Mouse (Mus musculus) gastrocnemius, postnatal 4 days (tissue): ENCODE results near the gene Pof1b. TPM values are rescaled to one million over a fixed set of nuclear protein-coding genes. Genes with fewer than 3 reads are reported as not detected.

Experiments used
- DNase-seq, 2 experiments: peaks; one replicate each; pipeline ENCODE4 v3.0.0; 2021 to 2022; ENCODE audit warnings: low spot score in 2 of 2, mixed read lengths in 2 of 2
- long read RNA-seq, 2 experiments: library from polyadenylated mRNA; stranded (forward); transcript quantifications; one replicate each; pipeline ENCODE4 v2.0.0; 2021
- total RNA-seq, 2 experiments: library from RNA; stranded (reverse); gene quantifications; 2 replicates each; pipeline ENCODE4 v1.2.3; 2021

The Pof1b gene
- total RNA-seq: under 1 TPM in 1 of 2 experiments, not detected in 1; 0.05 TPM
- long read RNA-seq, experiment 1, partial matches to known transcripts: 2 of 4 reads
- long read RNA-seq, experiment 1, other reads (novel, unspliced or antisense): 1 of 4 reads
- long read RNA-seq, experiment 2: 0 reads

DNA sequence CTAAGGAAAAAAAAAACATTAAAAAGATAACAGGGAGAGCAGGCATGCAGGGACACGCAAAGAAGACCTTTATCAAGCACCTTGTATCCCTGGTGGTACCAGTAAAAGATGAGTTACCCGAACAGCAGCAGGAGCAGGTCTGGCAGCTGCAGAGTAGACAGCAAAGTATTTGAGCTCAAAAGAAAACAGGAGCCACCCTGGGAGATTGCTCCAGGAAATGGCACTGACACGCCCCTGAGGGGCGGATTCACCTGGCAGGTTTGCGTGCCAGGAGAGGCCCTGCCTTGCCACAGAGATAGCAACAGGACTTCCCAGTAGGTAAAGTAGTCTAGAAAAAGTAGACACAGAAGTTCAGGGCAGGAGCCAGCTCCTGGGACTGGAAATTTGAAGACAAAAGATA is at the start of gene Pof1b:
Gene Pof1b (minus strand): TSS at position 144 of the 400 bp plus-strand sequence.
- DNase-seq: no peak

DNA sequence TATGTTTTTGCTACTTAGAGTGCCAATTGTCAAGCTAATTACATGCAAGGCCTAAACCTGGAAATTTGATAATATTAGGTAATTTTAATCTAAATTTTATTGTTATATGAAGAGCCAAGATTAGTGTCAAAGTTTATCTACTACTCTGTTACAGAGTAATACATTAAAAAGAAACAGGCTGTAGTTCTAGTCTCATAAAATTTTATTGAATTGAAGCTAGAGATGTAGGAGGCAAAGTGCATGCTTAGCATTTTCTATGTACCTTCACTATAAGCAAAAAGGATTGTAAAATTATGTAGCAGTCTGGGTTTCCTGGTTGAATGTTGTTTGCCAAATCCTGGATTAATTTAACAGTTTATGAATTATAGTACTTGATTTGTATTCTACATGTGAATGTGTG is 18.1 kb upstream of the Pof1b start:
- DNase-seq: no peak

DNA sequence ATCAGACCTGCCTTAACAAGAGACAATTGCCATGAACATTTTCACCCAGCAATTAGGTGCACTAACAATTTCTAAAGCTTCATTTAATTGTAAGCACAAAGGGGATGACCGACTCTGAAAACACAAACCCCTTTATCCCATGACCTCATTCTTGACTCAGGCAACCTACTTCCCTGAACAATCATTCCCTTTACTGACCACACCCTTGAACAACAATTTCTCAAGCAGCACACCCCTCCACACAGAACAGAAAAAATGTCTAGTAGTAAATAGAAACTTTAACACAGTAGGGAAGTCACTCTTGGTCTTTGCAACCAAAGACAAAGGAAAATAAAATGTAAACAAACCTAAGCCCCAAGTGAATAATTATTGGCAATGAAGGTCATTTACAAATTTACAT is 4.1 kb downstream of the Pof1b start:
- no peak for DNase-seq

DNA sequence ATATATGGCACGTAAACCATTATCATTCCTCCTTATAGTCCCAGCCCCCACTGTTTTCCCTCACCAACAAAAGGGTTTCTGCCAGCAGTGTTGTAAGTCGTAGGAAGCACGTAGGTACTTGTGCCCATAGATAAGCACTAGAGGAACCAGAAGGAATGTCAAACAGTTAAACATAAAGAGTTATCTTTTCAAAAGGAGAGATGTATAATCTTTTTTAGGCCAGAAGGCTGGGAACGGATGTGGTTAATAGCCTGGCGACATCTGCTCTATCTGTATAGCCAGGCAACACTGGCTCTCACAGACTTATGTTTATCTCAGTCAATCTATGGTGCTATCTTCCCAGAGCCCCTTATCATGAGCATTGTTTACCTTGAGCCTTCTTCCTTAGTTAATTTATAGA is 17.8 kb downstream of the Pof1b start:
- no peak for DNase-seq

DNA sequence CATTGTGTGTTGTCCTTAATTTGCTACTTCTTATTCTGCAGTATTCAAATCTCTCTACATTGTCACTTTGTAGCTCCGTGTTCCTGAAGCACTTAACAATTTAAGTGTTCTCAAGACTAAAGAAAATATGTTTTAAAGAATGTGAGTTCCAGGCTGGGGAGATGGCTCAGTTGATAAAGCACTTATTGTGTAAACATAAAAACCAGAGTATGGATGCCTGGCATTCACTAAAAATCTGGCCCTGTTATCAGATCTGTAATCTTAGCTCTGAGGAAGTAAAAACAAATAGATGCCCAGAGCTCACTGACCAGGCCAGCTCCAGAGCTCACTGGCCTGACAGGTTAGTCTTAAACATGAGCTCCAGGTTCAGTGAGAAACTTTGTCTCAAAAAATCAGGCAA is 22.9 kb downstream of the Pof1b start:
- no peak for DNase-seq

DNA sequence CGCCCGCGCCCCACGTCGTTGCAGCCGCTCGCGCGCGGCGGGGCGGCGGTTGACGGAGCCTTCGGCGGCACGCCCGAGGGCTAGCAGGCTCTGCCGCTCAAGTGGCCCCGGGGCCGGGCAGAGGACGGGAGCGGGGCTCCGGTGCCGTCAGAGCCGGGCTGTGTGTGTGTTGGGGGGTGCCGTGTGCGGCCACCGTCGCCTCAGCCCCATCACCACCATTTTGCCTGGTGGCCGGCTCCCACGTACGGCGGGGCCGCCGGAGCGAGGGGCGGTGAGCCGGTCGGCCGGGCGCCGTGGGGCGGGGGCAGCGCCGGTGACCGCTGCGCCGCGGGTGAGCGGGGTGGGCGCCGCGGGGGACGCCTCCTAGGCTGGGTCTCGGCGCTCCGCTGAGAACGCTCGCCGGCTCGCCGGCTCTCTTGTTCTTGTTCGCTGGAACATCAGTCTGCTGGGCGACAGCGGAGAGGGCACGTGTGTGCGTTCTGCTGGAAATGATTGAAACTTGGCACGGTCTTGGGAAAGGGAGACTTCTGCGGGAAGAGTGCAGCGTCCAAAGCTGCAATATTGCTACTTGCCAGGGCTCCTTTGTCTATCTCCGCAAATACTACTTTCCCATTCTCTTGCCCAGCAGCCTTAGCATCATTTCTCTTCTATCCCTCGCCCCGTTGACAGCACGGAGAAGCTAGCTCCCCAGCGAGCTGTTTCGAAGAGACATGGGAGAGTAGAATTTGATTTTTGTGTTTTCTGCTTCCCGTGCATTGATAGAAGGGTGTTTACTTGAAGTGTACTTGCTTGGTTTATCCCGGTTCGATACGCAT is 96.9 kb downstream of the Pof1b start:
- peak in 1 of 2 experiments; percentile 7 for DNase-seq

DNA sequence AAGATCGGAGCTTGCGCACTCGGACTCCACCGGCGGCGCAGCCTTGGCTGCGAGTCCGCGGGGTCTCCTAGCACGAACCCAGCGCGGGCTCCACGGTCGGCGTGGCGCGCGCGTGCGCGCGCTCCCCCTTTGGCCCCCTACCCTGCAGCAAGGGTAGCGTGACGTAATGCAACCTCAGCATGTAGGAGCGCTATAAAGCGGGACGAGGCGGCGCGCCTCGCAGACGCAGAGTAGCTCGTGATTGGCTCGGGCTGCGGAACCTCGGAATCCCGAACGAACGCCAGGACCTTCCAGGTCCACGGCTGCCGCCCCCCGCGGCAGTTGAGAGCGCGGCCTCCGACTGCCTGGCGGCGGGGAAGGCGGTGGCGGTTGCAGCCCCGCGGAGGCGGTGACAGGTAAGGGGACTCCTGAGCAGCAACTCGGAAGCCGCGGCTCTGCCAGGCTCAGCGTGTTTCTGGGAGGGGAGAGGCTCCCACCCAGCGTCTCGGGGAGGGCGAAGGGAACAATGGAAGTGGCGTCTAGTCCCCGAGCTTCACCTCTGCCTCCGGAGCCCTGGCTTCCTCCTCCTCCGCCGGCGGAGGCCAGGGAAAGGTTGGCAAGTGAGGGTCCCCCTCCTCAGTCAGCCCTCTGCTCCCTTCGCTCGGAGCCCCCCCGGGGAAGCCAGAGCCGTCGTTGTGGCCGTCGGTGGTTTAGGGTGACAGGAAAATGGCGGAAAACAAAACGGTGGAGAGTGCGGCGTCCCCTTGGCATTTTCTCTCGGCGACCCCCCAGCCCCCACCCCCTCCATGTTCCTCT is 97.7 kb downstream of the Pof1b start, which contains the start of gene Zfp711:
Gene Zfp711 (plus strand): TSS at position 16 of the 795 bp plus-strand sequence.
- DNase-seq: peak in 1 of 2 experiments; percentile 29

Other genes starting within 250 kb of the Pof1b start
- gene 2010106E10Rik, start 203.4 kb downstream of the Pof1b start, total RNA-seq: not detected
- 1 to 10 TPM; 1.8 to 2.8 TPM for gene Zfp711, start 98.1 kb downstream of the Pof1b start, total RNA-seq